ENCODE assay signal across 8 mouse cellular contexts in genomic region chr2:18607088-18607487, GRCm38 (mm10).
DNase-seq lines count a peak whose midpoint lies in the region; ATAC-seq and TF ChIP-seq lines count a peak whose summit lies in the region.

No protein-coding gene starts in this region.

- H3K4me1 ChIP-seq in heart, postnatal 0 days (ENCODE audit: control insufficient read depth, insufficient read depth) = 0 out of 2 replicates have a peak, but pooled peaks cover 8% of the 10 kb centered on the region
- H3K4me1 ChIP-seq in midbrain, embryonic 12.5 days = peaks cover 22% of the 10 kb centered on the region

- peaks cover 21% of the 10 kb centered on the region; the same call in 1 of the 2 replicates for H3K27me3 ChIP-seq in heart, postnatal 0 days (ENCODE audit: control insufficient read depth, insufficient read depth, low read length)
- peaks cover 51% of the 10 kb centered on the region for H3K27me3 ChIP-seq in midbrain, embryonic 12.5 days

- no peak overlapping the region for H3K27ac ChIP-seq in heart, postnatal 0 days (ENCODE audit: low read depth)
- H3K27ac ChIP-seq in midbrain, embryonic 12.5 days (replicated peaks) = no peak overlapping the region

- H3K36me3 ChIP-seq in heart, postnatal 0 days (replicated peaks; ENCODE audit: control insufficient read depth, insufficient read depth, low read length) = no peaks in the 10 kb centered on the region
- H3K36me3 ChIP-seq in midbrain, embryonic 12.5 days = no peaks in the 10 kb centered on the region

- peak overlapping the region; percentile 53 for H3K4me3 ChIP-seq in heart, postnatal 0 days (ENCODE audit: low read depth, low read length)
- peak overlapping the region; percentile 41; the same call in 1 of the 2 replicates for H3K4me3 ChIP-seq in midbrain, embryonic 12.5 days

- H3K4me2 ChIP-seq in heart, postnatal 0 days (ENCODE audit: low read depth, low read length) = peak overlapping the region; percentile 80
- peak overlapping the region; percentile 67 for H3K4me2 ChIP-seq in midbrain, embryonic 12.5 days (replicated peaks)

- no peak overlapping the region for H3K9ac ChIP-seq in heart, postnatal 0 days (replicated peaks; ENCODE audit: low read depth, low read length)
- H3K9ac ChIP-seq in midbrain, embryonic 12.5 days (replicated peaks) = no peak overlapping the region

- no peaks in the 10 kb centered on the region for H3K9me3 ChIP-seq in heart, postnatal 0 days (replicated peaks; ENCODE audit: control insufficient read depth, low read length)
- H3K9me3 ChIP-seq in midbrain, embryonic 12.5 days = no peaks in the 10 kb centered on the region

- ATAC-seq in heart, postnatal 0 days (ENCODE audit: insufficient read depth, low read depth) = no peak
- ATAC-seq in midbrain, embryonic 12.5 days (ENCODE audit: low FRiP score, low read depth) = no peak

- no peak for TF ChIP-seq EP300 in heart, postnatal 0 days (IDR thresholded peaks at IDR 0.05; ENCODE audit: low read depth)

- peak; percentile 11 for DNase-seq in cerebellum, adult 9-11 months
- DNase-seq in cerebellum, postnatal 4 days (ENCODE audit: low spot score in 2 of 2) = no peak
- DNase-seq in B cell, adult 2 months = peak; percentile 37 to 39
- DNase-seq in heart, postnatal 0 days (ENCODE audit: low spot score) = no peak
- DNase-seq in adrenal gland, adult (ENCODE audit: inconsistent age in 2 of 2, low spot score in 1 of 2) = no peak
- no peak for DNase-seq in gastrocnemius, postnatal 4 days (ENCODE audit: low spot score in 2 of 2)
- no peak for DNase-seq in gastrocnemius, postnatal 10 days

- 30% methylated on average over 6 of the region's 6 CpGs for WGBS in heart, postnatal 0 days
- 5% methylated on average over 6 of the region's 6 CpGs for WGBS in midbrain, embryonic 12.5 days

- no peak for TF ChIP-seq CTCF in heart, postnatal 0 days (IDR thresholded peaks at IDR 0.05; ENCODE audit: low read depth)

Comparison
In these comparisons a context has a peak if more than half of its experiments do, and no peak if none do; other contexts are left out.
1. DNase-seq: peak in cerebellum, adult 9-11 months (single experiment) and B cell, adult 2 months (2 of 2); none in cerebellum, postnatal 4 days (0 of 2), heart, postnatal 0 days (single experiment), adrenal gland, adult (0 of 2), gastrocnemius, postnatal 4 days (0 of 2) and gastrocnemius, postnatal 10 days (single experiment).